Mouse (Mus musculus) megakaryocyte, embryonic 14.5 days (primary cell): Measurements from ENCODE around the gene Gpx5.

Experiments used
- FLI1 ChIP-seq: IDR thresholded peaks from 2 replicates; pipeline ENCODE4 v1.6.1; 2012; ENCODE audit warnings: low read length, inconsistent platforms, mixed read lengths
- GATA1 ChIP-seq: IDR thresholded peaks from 3 replicates; pipeline ENCODE4 v1.6.1; 2012; ENCODE audit warnings: mixed read lengths, low read length, inconsistent platforms, borderline replicate concordance

DNA sequence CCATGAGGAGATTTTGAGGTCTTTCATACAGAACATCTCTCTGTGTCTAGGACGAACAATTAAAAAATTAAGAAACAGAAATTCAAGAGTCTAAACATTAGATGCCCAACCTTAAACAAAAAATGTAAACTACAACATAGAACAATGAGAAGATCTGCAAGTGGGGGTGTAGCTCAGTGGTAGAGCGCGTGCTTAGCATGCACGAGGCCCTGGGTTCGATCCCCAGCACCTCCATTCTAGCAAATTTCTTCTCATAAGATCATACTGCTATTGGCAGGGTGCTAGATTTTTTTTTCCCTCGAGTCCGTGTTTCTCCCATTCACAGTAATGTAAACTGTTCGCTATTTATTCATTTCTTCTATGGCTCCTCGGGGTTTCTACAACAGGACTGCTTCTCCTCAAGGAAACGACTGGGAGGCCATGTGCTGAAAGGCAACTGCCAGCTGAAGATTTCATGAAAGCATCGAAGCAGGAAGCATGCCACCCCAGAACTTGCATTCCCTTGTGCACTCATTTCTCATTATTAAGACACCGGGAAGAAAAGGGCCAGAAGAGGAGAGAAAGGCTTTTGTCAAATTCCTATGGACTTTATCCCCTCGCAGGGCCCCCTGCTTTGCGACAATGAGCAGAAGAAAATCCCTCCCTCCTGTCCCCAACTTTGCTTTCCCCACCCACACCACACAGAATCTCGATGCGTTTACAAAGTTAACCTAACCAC lies 50.0 kb downstream of the Gpx5 start:
- TF ChIP-seq GATA1: no peak
- no peak for TF ChIP-seq FLI1
